Mouse (Mus musculus) liver, postnatal 0 days (tissue): ENCODE measurements around the gene Ino80b.

Experiments
- CTCF ChIP-seq: sonication (generic); IDR thresholded peaks from 2 replicates; pipeline ENCODE4 v1.5.1; 2016; ENCODE audit warnings: antibody characterized with exemption, low read depth
- EP300 ChIP-seq: IDR thresholded peaks from 2 replicates; pipeline ENCODE4 v1.6.1; 2016; ENCODE audit warnings: antibody characterized with exemption, low read depth, mild to moderate bottlenecking

DNA sequence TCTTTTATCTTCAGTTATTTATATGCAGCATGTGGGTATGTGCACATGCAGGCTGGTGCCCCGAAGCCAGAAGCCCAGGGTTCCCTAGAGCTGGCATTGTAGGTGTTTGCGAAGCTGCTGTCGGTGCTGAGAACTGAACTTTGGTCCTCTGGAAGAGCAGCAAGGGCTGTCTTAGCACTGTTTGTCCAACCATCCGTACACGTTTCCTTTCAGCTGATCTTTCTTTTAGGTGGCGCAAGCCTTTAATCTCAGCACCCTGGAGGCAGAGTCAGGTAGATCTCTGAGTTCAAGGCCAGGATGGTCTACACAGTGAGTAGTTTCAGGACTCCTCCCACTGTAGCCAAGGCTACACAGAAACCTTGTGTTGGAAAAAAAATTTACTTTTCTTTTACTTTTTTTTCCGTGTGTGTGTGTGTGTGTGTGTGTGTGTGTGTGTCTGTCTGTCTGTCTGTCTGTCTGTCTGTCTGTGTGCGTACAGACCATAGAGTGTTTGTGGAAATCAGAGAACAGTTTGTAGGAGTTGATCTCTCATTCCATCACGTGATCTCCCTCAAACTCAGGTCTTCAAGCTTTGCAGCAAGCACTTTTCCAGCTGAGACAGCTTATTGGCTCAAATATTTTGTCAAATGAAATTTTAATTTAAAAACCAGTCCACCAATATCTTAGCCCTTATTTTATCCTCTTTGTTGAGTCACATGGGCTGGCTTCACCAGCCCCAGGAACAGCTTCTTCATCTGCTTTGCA lies 7.1 kb upstream of the Ino80b start:
- no peak for TF ChIP-seq CTCF
- no peak for TF ChIP-seq EP300
